Mouse (Mus musculus) heart, adult 10 weeks (tissue): ENCODE measurements around the gene Hsfy2. TPM values are rescaled to one million over a fixed set of nuclear protein-coding genes. Genes with fewer than 3 reads are reported as not detected.

ENCODE experiments used
- polyA plus RNA-seq: library from polyadenylated mRNA; stranded (reverse); fragments of 350-450 nt; fragmentation: Illumina TruSeq; extraction: RNeasy Lipid Tissue Mini Kit (QIAGEN cat#74804); gene quantifications from one replicate; pipeline ENCODE4 v1.2.3, GENCODE M21; 2014; ENCODE audit warnings: low read depth, low replicate concordance

The Hsfy2 gene
- not detected for polyA plus RNA-seq

DNA sequence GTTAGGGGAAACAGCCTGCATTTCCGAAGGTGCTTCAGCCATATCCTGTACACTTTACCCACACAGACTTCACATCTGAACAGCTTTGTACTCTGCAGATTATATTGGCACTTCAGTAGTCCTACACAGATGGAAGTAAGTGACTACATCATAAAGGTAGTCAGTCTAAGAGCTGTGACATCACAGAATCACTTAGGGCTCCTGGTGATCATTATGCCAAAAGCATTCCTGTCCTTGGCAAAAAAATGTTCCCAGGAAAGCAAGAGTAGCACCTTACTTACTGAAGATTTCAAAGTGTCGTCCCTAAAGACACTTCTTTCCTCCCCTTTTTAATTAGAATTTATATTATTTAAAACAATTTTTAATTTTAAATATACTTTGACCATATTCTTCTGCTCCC, at the start of gene Hsfy2:
Gene Hsfy2 (minus strand): TSS at position 101 of the 400 bp plus-strand sequence.

